Mouse (Mus musculus): ENCODE measurements around the gene Gm11037. TPM values are rescaled to one million over a fixed set of nuclear protein-coding genes. Genes with fewer than 3 reads are reported as not detected.

Gm11037 gene
- polyA plus RNA-seq, 1 experiment from 2014 or later = not detected

- no peak for ATAC-seq
- no peak overlapping the region for H3K9ac ChIP-seq (ENCODE audit: low read depth, low read length)
- no peak for TF ChIP-seq CTCF (IDR thresholded peaks at IDR 0.05; ENCODE audit: low read depth)
- H3K27ac ChIP-seq (ENCODE audit: low read depth, low read length) = no peak overlapping the region
- H3K4me2 ChIP-seq (replicated peaks; ENCODE audit: low read depth) = no peak overlapping the region
- no peaks in the 10 kb centered on the region for H3K36me3 ChIP-seq (ENCODE audit: control insufficient read depth, insufficient read depth)
- no peak overlapping the region for H3K4me3 ChIP-seq (ENCODE audit: low read depth, low read length)
- no peaks in the 10 kb centered on the region for H3K9me3 ChIP-seq (ENCODE audit: control insufficient read depth)
- 86% methylated on average over 5 of the region's 5 CpGs for WGBS
- no peaks in the 10 kb centered on the region for H3K4me1 ChIP-seq (replicated peaks; ENCODE audit: control insufficient read depth, insufficient read depth, low read length)
- no peaks in the 10 kb centered on the region for H3K27me3 ChIP-seq (replicated peaks; ENCODE audit: control insufficient read depth, insufficient read depth, low read length)
Observed at GRCm38 (mm10) chr2:131105989-131106388, 27.3 kb upstream of the Gm11037 start.

GRCm38 (mm10) chr2:131118968-131119574 lies 14.2 kb upstream of the Gm11037 start:
- H3K9me3 ChIP-seq (ENCODE audit: control insufficient read depth) = no peaks in the 10 kb centered on the region
- no peaks in the 10 kb centered on the region for H3K4me1 ChIP-seq (replicated peaks; ENCODE audit: control insufficient read depth, insufficient read depth, low read length)
- no peak overlapping the region for H3K4me2 ChIP-seq (replicated peaks; ENCODE audit: low read depth)
- H3K27me3 ChIP-seq (replicated peaks; ENCODE audit: control insufficient read depth, insufficient read depth, low read length) = no peaks in the 10 kb centered on the region
- H3K4me3 ChIP-seq (ENCODE audit: low read depth, low read length) = no peak overlapping the region
- no peak overlapping the region for H3K9ac ChIP-seq (ENCODE audit: low read depth, low read length)
- H3K36me3 ChIP-seq (ENCODE audit: control insufficient read depth, insufficient read depth) = no peaks in the 10 kb centered on the region
- no peak overlapping the region for H3K27ac ChIP-seq (ENCODE audit: low read depth, low read length)
- no peak for TF ChIP-seq CTCF (IDR thresholded peaks at IDR 0.05; ENCODE audit: low read depth)
- WGBS = 65% methylated on average over 2 of the region's 2 CpGs
- no peak for ATAC-seq

GRCm38 (mm10) chr2:131124166-131124565 lies 9.1 kb upstream of the Gm11037 start:
- H3K9ac ChIP-seq (ENCODE audit: low read depth, low read length) = no peak overlapping the region
- no peaks in the 10 kb centered on the region for H3K27me3 ChIP-seq (replicated peaks; ENCODE audit: control insufficient read depth, insufficient read depth, low read length)
- H3K36me3 ChIP-seq (ENCODE audit: control insufficient read depth, insufficient read depth) = no peaks in the 10 kb centered on the region
- no peak overlapping the region for H3K4me2 ChIP-seq (replicated peaks; ENCODE audit: low read depth)
- no peak for TF ChIP-seq CTCF (IDR thresholded peaks at IDR 0.05; ENCODE audit: low read depth)
- no peak for ATAC-seq
- H3K27ac ChIP-seq (ENCODE audit: low read depth, low read length) = no peak overlapping the region
- H3K9me3 ChIP-seq (ENCODE audit: control insufficient read depth) = no peaks in the 10 kb centered on the region
- no peak overlapping the region for H3K4me3 ChIP-seq (ENCODE audit: low read depth, low read length)
- H3K4me1 ChIP-seq (replicated peaks; ENCODE audit: control insufficient read depth, insufficient read depth, low read length) = peaks cover 6% of the 10 kb centered on the region; the same call in 1 of the 2 replicates
- WGBS = 70% methylated on average over 3 of the region's 3 CpGs

- no peak overlapping the region for H3K27ac ChIP-seq (ENCODE audit: low read depth, low read length)
- H3K36me3 ChIP-seq (ENCODE audit: control insufficient read depth, insufficient read depth) = no peaks in the 10 kb centered on the region
- TF ChIP-seq CTCF (IDR thresholded peaks at IDR 0.05; ENCODE audit: low read depth) = no peak
- H3K27me3 ChIP-seq (replicated peaks; ENCODE audit: control insufficient read depth, insufficient read depth, low read length) = no peaks in the 10 kb centered on the region
- ATAC-seq = no peak
- no peaks in the 10 kb centered on the region for H3K9me3 ChIP-seq (ENCODE audit: control insufficient read depth)
- peaks cover 7% of the 10 kb centered on the region; the same call in 1 of the 2 replicates for H3K4me1 ChIP-seq (replicated peaks; ENCODE audit: control insufficient read depth, insufficient read depth, low read length)
- H3K4me3 ChIP-seq (ENCODE audit: low read depth, low read length) = no peak overlapping the region
- H3K4me2 ChIP-seq (replicated peaks; ENCODE audit: low read depth) = no peak overlapping the region
- no peak overlapping the region for H3K9ac ChIP-seq (ENCODE audit: low read depth, low read length)
- 93% methylated on average over 9 of the region's 9 CpGs for WGBS
Observed at GRCm38 (mm10) chr2:131125157-131125963, 7.9 kb upstream of the Gm11037 start.

- no peak overlapping the region for H3K4me2 ChIP-seq (replicated peaks; ENCODE audit: low read depth)
Observed at GRCm38 (mm10) chr2:131125964-131126815, 7.1 kb upstream of the Gm11037 start.

More at GRCm38 (mm10) chr2:131125964-131126815, 7.1 kb upstream of the Gm11037 start:
- H3K9me3 ChIP-seq (ENCODE audit: control insufficient read depth) = no peaks in the 10 kb centered on the region
- no peak overlapping the region for H3K4me3 ChIP-seq (ENCODE audit: low read depth, low read length)
- peaks cover 7% of the 10 kb centered on the region; the same call in 1 of the 2 replicates for H3K4me1 ChIP-seq (replicated peaks; ENCODE audit: control insufficient read depth, insufficient read depth, low read length)
- ATAC-seq = no peak
- H3K27me3 ChIP-seq (replicated peaks; ENCODE audit: control insufficient read depth, insufficient read depth, low read length) = no peaks in the 10 kb centered on the region
- H3K36me3 ChIP-seq (ENCODE audit: control insufficient read depth, insufficient read depth) = no peaks in the 10 kb centered on the region
- WGBS = 72% methylated on average over 9 of the region's 9 CpGs
- TF ChIP-seq CTCF (IDR thresholded peaks at IDR 0.05; ENCODE audit: low read depth) = no peak
- no peak overlapping the region for H3K9ac ChIP-seq (ENCODE audit: low read depth, low read length)
- no peak overlapping the region for H3K27ac ChIP-seq (ENCODE audit: low read depth, low read length)
